Mouse (Mus musculus): ENCODE measurements around the gene Gm20517. TPM values are rescaled to one million over a fixed set of nuclear protein-coding genes. Genes with fewer than 3 reads are reported as not detected.
A peak's percentile ranks its signal among the peaks of the same experiment; 100 is the strongest.

The Gm20517 gene
- total RNA-seq, 2 experiments from 2014 or later: 0.82 to 2.4 TPM

- TF ChIP-seq CTCF (IDR thresholded peaks at IDR 0.05): no peak
- intact Hi-C loops (cut with DNase I): loop anchor here (10.0 kb wide), 1 partner anchor 331 kb away; the partner anchor contains the start of gene Mrps10
- no peak for DNase-seq
- peak overlapping the region; percentile 89 for H3K4me3 ChIP-seq
- H3K27ac ChIP-seq: peak overlapping the region; percentile 88
Observed at GRCm38 (mm10) chr17:47695337-47695710, 83.9 kb downstream of the Gm20517 start.

DNA sequence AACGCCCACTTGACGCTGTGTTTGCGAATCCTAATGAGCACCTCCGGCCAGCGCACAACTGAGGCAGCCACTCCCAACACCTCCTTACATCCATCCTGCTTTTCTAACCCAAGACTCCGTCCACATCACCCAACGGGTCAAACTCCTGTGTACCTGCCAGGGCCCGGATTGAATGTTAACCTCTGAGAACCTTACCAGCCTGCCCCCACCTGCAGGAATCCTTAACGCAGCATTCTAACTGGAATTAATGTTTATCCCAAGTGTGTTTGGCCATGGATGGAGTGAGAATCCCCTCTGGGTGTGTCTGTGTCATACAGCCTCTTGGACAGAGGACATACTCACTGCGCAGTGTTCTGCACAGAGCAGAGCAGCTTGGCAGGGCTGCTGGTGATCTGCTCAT, 86.8 kb downstream of the Gm20517 start:
- Histone ChIP-seq H3K4me3 (no peak overlapping the region), H3K27ac (no peak overlapping the region)
- no peak for TF ChIP-seq CTCF (IDR thresholded peaks at IDR 0.05)
- intact Hi-C loops (cut with DNase I): loop anchor here (10.0 kb wide), 1 partner anchor 333 kb away; the partner anchor contains the start of gene Mrps10
- DNase-seq: no peak

DNA sequence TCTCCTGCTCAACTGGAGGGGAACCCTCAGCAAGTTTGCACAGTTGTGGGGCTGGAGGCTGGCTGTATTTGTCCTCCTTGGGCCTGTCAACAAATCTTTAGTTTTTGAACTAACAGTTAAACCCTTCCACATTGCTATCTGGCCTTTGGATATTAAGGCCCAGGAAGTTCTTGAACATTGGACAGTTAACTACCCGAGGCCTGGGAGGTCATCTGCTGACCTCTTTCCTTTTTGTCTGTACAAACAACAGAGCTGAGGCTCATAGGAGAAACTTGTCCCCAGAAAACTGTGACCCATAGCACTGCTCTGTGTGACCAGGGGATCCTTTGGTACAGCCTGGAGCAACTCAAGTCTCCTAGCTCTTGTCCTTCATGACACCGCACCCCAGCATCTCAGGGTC, 87.7 kb downstream of the Gm20517 start:
- no peak for DNase-seq
- no peak overlapping the region for H3K4me3 ChIP-seq
- intact Hi-C loops (cut with DNase I): loop anchor here (10.0 kb wide), 1 partner anchor 334 kb away; the partner anchor contains the start of gene Mrps10
- H3K27ac ChIP-seq: no peak overlapping the region
- TF ChIP-seq CTCF (IDR thresholded peaks at IDR 0.05): no peak

GRCm38 (mm10) chr17:47701793-47702192, 90.4 kb downstream of the Gm20517 start:
- Histone ChIP-seq H3K4me3 (no peak overlapping the region), H3K27ac (no peak overlapping the region)
- intact Hi-C loops (cut with DNase I): no loop called here
- TF ChIP-seq CTCF (IDR thresholded peaks at IDR 0.05): no peak
- DNase-seq: no peak

DNA sequence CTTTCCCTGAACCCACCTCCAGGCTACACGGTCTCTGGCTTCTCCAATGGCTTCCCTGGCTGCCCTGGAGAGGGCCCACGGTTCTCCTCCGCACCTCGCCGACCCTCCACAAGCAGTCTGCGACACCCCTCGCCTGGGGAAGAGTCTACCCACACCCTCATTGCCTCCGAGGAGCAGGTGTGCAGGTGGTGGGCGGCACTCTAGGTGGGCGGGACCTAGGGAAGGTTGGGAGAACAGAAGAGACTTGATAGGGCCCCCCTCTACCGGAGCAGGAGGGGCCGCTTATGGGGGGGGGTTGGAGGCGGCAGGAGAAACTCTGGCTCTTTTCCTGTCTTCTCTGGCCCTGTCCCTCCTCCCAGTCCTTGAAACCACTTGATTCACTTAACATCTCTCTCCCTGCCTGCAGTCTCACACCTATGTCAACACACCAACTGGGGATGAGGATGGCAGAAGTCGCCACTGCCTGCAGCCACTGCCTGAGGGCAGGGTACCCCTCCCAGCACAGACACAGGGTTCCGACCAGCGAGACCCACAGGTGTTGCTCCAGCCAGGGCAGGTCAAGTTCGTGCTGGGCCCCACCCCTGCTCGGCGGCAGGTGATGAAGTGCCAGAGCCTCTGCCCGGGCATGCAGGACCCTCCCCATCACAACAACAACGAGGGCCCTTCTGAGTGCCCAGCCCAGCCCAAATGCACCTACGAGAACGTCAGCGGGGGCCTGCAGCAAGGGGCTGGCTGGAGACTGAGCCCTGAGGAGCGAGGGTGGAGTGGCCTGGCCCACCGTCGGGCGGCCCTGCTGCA, 91.4 kb downstream of the Gm20517 start:
- no peak for TF ChIP-seq CTCF (IDR thresholded peaks at IDR 0.05)
- intact Hi-C loops (cut with DNase I): no loop called here
- no peak for DNase-seq
- no peak overlapping the region for H3K4me3 ChIP-seq
- H3K27ac ChIP-seq: no peak overlapping the region

GRCm38 (mm10) chr17:47703556-47703955, 92.2 kb downstream of the Gm20517 start:
- H3K27ac ChIP-seq: no peak overlapping the region
- no peak for TF ChIP-seq CTCF (IDR thresholded peaks at IDR 0.05)
- intact Hi-C loops (cut with DNase I): no loop called here
- H3K4me3 ChIP-seq: no peak overlapping the region
- DNase-seq: no peak

DNA sequence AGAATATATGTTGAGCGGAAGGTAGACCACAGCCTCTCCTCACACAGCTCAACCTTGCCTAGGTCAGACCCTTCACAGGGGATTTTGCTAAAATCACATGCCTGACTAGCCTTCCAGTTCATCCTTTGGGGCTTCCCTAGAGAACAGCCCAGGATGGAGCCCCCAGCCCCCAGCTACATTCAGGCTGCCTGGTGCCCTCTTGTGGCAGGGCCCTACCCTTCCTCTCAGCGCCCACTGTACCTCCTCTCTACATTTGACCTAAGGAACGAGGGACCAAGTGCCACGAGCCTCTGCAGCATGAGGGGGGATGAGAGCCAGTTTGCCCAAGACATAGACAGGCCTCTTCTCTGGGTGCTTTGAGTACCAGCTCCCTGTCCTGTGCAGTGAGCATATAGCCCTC, 93.3 kb downstream of the Gm20517 start:
- intact Hi-C loops (cut with DNase I): no loop called here
- TF ChIP-seq CTCF (IDR thresholded peaks at IDR 0.05): peak; percentile 39; the same call in 1 of the 2 replicates
- no peak overlapping the region for H3K4me3 ChIP-seq
- no peak overlapping the region for H3K27ac ChIP-seq
- DNase-seq: no peak

GRCm38 (mm10) chr17:47706196-47706595, 94.8 kb downstream of the Gm20517 start:
- intact Hi-C loops (cut with DNase I): no loop called here
- Histone ChIP-seq H3K4me3 (no peak overlapping the region), H3K27ac (no peak overlapping the region)
- no peak for TF ChIP-seq CTCF (IDR thresholded peaks at IDR 0.05)
- no peak for DNase-seq

DNA sequence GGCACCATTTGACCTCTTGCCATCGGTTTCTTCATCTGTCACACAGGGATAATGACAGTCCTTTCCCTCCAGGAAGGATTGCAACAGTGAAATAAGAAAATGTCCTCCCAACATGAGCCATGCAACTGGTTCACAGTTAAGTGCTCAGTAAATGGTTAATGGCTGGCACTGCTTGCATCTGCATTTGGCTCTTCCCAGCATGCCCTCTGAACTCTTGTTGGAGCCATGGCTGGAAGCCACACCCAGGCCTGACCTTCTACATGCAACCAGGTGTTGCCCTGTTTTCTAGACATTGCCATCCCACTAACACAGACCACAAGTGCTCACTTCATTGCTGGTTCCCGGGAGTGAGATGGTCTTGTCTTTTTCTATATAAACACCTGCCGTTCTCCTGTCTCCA, 96.6 kb downstream of the Gm20517 start:
- DNase-seq: no peak
- H3K4me3 ChIP-seq: no peak overlapping the region
- intact Hi-C loops (cut with DNase I): no loop called here
- no peak for TF ChIP-seq CTCF (IDR thresholded peaks at IDR 0.05)
- no peak overlapping the region for H3K27ac ChIP-seq

DNA sequence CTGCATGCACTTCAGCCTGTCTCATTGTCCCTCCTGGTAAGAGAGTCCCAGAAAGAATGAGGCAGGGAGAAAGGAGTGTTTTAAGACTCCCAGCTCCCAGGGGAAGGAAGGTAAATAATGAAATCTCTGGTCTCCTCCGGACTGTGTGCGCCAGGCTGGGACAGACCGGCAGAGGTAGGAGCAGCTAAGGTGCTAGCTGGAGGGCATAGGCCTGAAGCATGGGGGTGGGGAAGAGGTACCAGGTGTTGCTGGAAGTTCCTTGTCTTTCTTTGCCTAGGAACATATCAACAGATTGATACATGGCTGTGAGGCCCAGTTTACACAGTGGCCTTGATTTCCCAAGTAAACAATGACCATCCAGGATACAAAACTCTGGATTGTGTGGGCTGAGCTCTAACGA, 97.6 kb downstream of the Gm20517 start:
- DNase-seq: no peak
- TF ChIP-seq CTCF (IDR thresholded peaks at IDR 0.05): no peak
- H3K4me3 ChIP-seq: no peak overlapping the region
- no peak overlapping the region for H3K27ac ChIP-seq
- intact Hi-C loops (cut with DNase I): no loop called here

DNA sequence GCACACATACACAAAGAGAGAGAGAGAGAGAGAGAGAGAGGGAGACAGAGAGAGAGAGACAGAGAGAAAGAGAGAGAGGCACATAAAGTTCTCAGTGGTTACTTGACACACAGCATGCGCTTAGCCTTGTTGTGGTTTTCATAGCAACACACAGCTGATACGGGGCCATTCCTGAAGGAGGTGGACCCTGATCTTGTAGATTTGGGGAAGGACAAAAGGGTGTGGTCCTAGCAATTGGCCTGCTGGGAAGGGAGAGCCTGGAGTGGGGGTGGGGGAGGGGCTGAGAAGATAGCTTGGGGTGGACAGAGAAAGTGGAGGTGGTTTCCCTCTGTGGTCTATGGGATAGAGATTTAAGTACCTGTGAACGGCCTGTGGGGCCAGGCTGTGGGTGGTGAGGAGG, 98.6 kb downstream of the Gm20517 start:
- no peak overlapping the region for H3K27ac ChIP-seq
- intact Hi-C loops (cut with DNase I): no loop called here
- no peak for TF ChIP-seq CTCF (IDR thresholded peaks at IDR 0.05)
- H3K4me3 ChIP-seq: no peak overlapping the region
- no peak for DNase-seq

GRCm38 (mm10) chr17:47711883-47712282, 100.5 kb downstream of the Gm20517 start:
- TF ChIP-seq CTCF (IDR thresholded peaks at IDR 0.05): no peak
- no peak for DNase-seq
- Histone ChIP-seq H3K4me3 (no peak overlapping the region), H3K27ac (no peak overlapping the region)
- intact Hi-C loops (cut with DNase I): no loop called here

- Histone ChIP-seq H3K27ac (no peak overlapping the region), H3K4me3 (no peak overlapping the region)
- intact Hi-C loops (cut with DNase I): no loop called here
- no peak for DNase-seq
- no peak for TF ChIP-seq CTCF (IDR thresholded peaks at IDR 0.05)
Observed at GRCm38 (mm10) chr17:47712889-47713571, 101.6 kb downstream of the Gm20517 start.

Measured in gastrocnemius, adult 2 months (tissue).